Comparison of ENCODE assay signal across 7 mouse cellular contexts in genomic region chr7:19822604-19823058, GRCm38 (mm10). TPM values are rescaled to one million over a fixed set of nuclear protein-coding genes. Genes with fewer than 3 reads are reported as not detected.
DNase-seq lines count a peak whose midpoint lies in the region; ATAC-seq lines count a peak whose summit lies in the region.

Bcl3 (minus strand) TSS chr7:19822770.

- H3K27ac ChIP-seq in embryonic facial prominence, embryonic 11.5 days (replicated peaks; ENCODE audit: low read depth, low read length) = peak within 1 kb of the TSS; percentile 83
- H3K27ac ChIP-seq in heart, embryonic 13.5 days (replicated peaks) = peak within 1 kb of the TSS; percentile 76
- peak within 1 kb of the TSS; percentile 88 for H3K27ac ChIP-seq in kidney, embryonic 16.5 days (ENCODE audit: low read length)

- H3K9me3 ChIP-seq in embryonic facial prominence, embryonic 11.5 days (replicated peaks; ENCODE audit: control insufficient read depth, low read length) = no peaks in the 10 kb centered on the region
- no peaks in the 10 kb centered on the region for H3K9me3 ChIP-seq in heart, embryonic 13.5 days
- H3K9me3 ChIP-seq in kidney, embryonic 16.5 days (ENCODE audit: low read length) = peaks cover 4% of the 10 kb centered on the region; the same call in 1 of the 2 replicates

- peak within 1 kb of the TSS; percentile 38 for H3K4me3 ChIP-seq in embryonic facial prominence, embryonic 11.5 days (ENCODE audit: low read depth, low read length)
- H3K4me3 ChIP-seq in heart, embryonic 13.5 days = peak within 1 kb of the TSS; percentile 60
- peak within 1 kb of the TSS; percentile 41 for H3K4me3 ChIP-seq in kidney, embryonic 16.5 days (ENCODE audit: low read length)

- peak within 1 kb of the TSS; percentile 64 for H3K9ac ChIP-seq in embryonic facial prominence, embryonic 11.5 days (replicated peaks; ENCODE audit: low read length)
- peak within 1 kb of the TSS; percentile 86 for H3K9ac ChIP-seq in heart, embryonic 13.5 days
- H3K9ac ChIP-seq in kidney, embryonic 16.5 days (replicated peaks; ENCODE audit: low read length) = peak within 1 kb of the TSS; percentile 66

- peak; percentile 74 for DNase-seq in NIH3T3 (ENCODE audit: low read depth)
- no peak for DNase-seq in embryonic facial prominence, embryonic 11.5 days (ENCODE audit: low spot score)
- DNase-seq in lung, postnatal 36 days = peak; percentile 84
- peak; percentile 53 to 60 for DNase-seq in spleen, postnatal 14 days (ENCODE audit: low spot score in 2 of 2)
- DNase-seq in frontal cortex, postnatal 14 days (ENCODE audit: low spot score in 2 of 2) = no peak

- peak within 1 kb of the TSS; percentile 77 for H3K4me2 ChIP-seq in embryonic facial prominence, embryonic 11.5 days (ENCODE audit: low read depth, low read length)
- peak within 1 kb of the TSS; percentile 83 for H3K4me2 ChIP-seq in heart, embryonic 13.5 days
- H3K4me2 ChIP-seq in kidney, embryonic 16.5 days (replicated peaks; ENCODE audit: low read depth, low read length) = peak within 1 kb of the TSS; percentile 76

- under 1% methylated on average over 28 of the region's 42 CpGs for WGBS in embryonic facial prominence, embryonic 11.5 days
- 1% methylated on average over 30 of the region's 42 CpGs for WGBS in heart, embryonic 13.5 days
- 1% methylated on average over 24 of the region's 42 CpGs for WGBS in kidney, embryonic 16.5 days

- H3K27me3 ChIP-seq in embryonic facial prominence, embryonic 11.5 days (ENCODE audit: control insufficient read depth, insufficient read depth, low read length) = peaks cover 14% of the 10 kb centered on the region
- peaks cover 53% of the 10 kb centered on the region for H3K27me3 ChIP-seq in heart, embryonic 13.5 days (replicated peaks)
- H3K27me3 ChIP-seq in kidney, embryonic 16.5 days (ENCODE audit: insufficient read depth, low read length) = peaks cover 10% of the 10 kb centered on the region

- no peaks in the 10 kb centered on the region for H3K36me3 ChIP-seq in embryonic facial prominence, embryonic 11.5 days (replicated peaks; ENCODE audit: control insufficient read depth, insufficient read depth, low read depth, low read length)
- no peaks in the 10 kb centered on the region for H3K36me3 ChIP-seq in heart, embryonic 13.5 days
- no peaks in the 10 kb centered on the region for H3K36me3 ChIP-seq in kidney, embryonic 16.5 days (ENCODE audit: insufficient read depth, low read length)

- H3K4me1 ChIP-seq in embryonic facial prominence, embryonic 11.5 days (ENCODE audit: control insufficient read depth, insufficient read depth, low read length) = peaks cover 8% of the 10 kb centered on the region; the same call in 1 of the 2 replicates
- H3K4me1 ChIP-seq in heart, embryonic 13.5 days = peaks cover 32% of the 10 kb centered on the region
- peaks cover 40% of the 10 kb centered on the region for H3K4me1 ChIP-seq in kidney, embryonic 16.5 days (ENCODE audit: insufficient read depth, low read length)

- no peak for ATAC-seq in embryonic facial prominence, embryonic 11.5 days (replicated peaks; ENCODE audit: insufficient number of reproducible peaks, low FRiP score, low TSS enrichment, low read depth)
- no peak for ATAC-seq in heart, embryonic 13.5 days (ENCODE audit: extremely low read depth, insufficient number of reproducible peaks, low FRiP score, low TSS enrichment)
- no peak for ATAC-seq in kidney, embryonic 16.5 days (ENCODE audit: low FRiP score, low TSS enrichment)

RNA-seq across cellular contexts. Expression of gene Bcl3, which starts in this region (rescaled TPM):
- polyA plus RNA-seq in embryonic facial prominence, embryonic 11.5 days (2014; fragmentation: Nextera tagmentation; extraction: Ambion mirVana) = 1.4 and 2.2 TPM in 2 replicates
- polyA plus RNA-seq in heart, embryonic 13.5 days (2015; fragmentation: Nextera tagmentation; extraction: Ambion mirVana) = 1.5 and 1.9 TPM in 2 replicates
- 3.3 and 3.9 TPM in 2 replicates for polyA plus RNA-seq in kidney, embryonic 16.5 days (2015; fragmentation: Nextera tagmentation; extraction: Ambion mirVana)

Comparison
In these comparisons a context has a peak if more than half of its experiments do, and no peak if none do; other contexts are left out.
1. DNase-seq: peak in NIH3T3 (single experiment), lung, postnatal 36 days (single experiment) and spleen, postnatal 14 days (2 of 2); none in embryonic facial prominence, embryonic 11.5 days (single experiment) and frontal cortex, postnatal 14 days (0 of 2).
2. Peak in every context shown above with its lines, with median percentiles within 50 percentile points of each other: H3K27ac ChIP-seq, H3K4me2 ChIP-seq, H3K4me3 ChIP-seq and H3K9ac ChIP-seq.